10 mouse cellular contexts compared by ENCODE assay signal in the genomic region with DNA sequence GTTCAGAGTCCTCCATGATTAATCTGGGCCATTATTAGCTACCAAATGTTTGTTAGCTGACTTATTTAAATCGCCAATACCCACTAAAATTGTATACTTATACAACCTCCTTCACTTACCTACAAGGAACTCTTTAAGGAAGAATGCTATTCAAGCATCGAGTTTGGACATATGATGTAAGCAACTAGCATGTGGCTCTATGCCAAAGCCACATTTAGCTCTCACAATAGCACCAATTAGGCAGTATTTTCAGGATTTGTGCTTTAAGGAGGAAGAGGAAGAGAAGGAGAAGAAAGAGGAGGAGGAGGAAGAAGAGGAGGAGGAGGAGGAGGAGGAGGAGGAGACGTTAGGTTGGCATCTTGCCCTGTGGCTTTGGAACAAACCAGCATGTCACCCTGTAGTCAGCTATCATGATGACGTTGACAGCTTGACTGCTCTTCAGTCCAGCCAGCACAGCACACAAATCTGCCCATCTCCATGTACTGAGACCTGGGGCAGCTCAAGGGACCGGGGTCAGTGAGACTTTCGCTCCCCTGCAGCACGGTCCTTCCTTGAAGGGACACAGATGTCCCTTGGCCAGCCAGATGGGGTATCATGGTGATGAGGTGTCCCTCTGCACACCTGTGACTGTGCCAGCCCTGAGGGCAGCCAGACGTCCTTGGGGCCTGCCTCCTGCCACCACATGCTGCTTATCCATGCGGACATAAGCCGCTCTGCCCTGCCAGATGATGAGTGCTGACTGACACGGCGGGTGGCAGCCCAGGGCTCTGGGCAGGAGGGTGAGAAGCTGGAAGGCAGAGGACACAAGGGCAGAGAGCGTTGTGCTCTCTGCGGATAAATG.
DNase-seq lines count a peak whose midpoint lies in the region; ATAC-seq lines count a peak whose summit lies in the region.
"Had no signal": no experiment of that assay in that cellular context is flagged by ENCODE, and none has a peak within 500 bp of the region (broad histone marks: within the 10 kb centered on the region; RNA-seq: fewer than 3 reads in every experiment).

No protein-coding gene starts in this region.

- 52% methylated on average over 14 of the region's 14 CpGs for WGBS in hindbrain, embryonic 13.5 days

- no peaks in the 10 kb centered on the region for H3K9me3 ChIP-seq in hindbrain, embryonic 13.5 days

- DNase-seq in heart, postnatal 4 days: peak; percentile 20
- no peak for DNase-seq in heart, adult 8-10 months (ENCODE audit: low spot score)
- DNase-seq in NIH3T3 (ENCODE audit: low read depth): peak; percentile 4
- DNase-seq in cerebellum, adult 9-11 months: peak; percentile 68
- DNase-seq in frontal cortex, postnatal 10 days (ENCODE audit: low spot score in 2 of 2): no peak
- no peak for DNase-seq in left cerebral cortex, postnatal 10 days (ENCODE audit: extremely low spot score in 1 of 2, low spot score in 2 of 2)
- DNase-seq: right cerebral cortex, postnatal 4 days; thymus, postnatal 4 days had no signal

- H3K4me1 ChIP-seq in hindbrain, embryonic 13.5 days (replicated peaks): peaks cover 6% of the 10 kb centered on the region; the same call in 1 of the 2 replicates

- intact Hi-C loops in left cerebral cortex, postnatal 10 days (cut with DNase I): no loop called here

- H3K9ac ChIP-seq in hindbrain, embryonic 13.5 days: no peak overlapping the region

- H3K27ac ChIP-seq in hindbrain, embryonic 13.5 days: no peak overlapping the region

- H3K36me3 ChIP-seq in hindbrain, embryonic 13.5 days: no peaks in the 10 kb centered on the region

- H3K4me3 ChIP-seq in hindbrain, embryonic 13.5 days: no peak overlapping the region

- no peak overlapping the region for H3K4me2 ChIP-seq in hindbrain, embryonic 13.5 days

- peak; percentile 39; the same call in 1 of the 2 replicates for ATAC-seq in hindbrain, embryonic 13.5 days (ENCODE audit: low FRiP score)
- ATAC-seq in frontal cortex, adult (ENCODE audit: low TSS enrichment): no peak

- no peaks in the 10 kb centered on the region for H3K27me3 ChIP-seq in hindbrain, embryonic 13.5 days

Comparison
In these comparisons a context has a peak if more than half of its experiments do, and no peak if none do; other contexts are left out.
1. DNase-seq: peak in heart, postnatal 4 days (single experiment), NIH3T3 (single experiment) and cerebellum, adult 9-11 months (single experiment); none in heart, adult 8-10 months (single experiment), frontal cortex, postnatal 10 days (0 of 2) and left cerebral cortex, postnatal 10 days (0 of 2).